Mouse (Mus musculus): ENCODE measurements around the gene Gpr143. TPM values are rescaled to one million over a fixed set of nuclear protein-coding genes. Genes with fewer than 3 reads are reported as not detected.
A peak's percentile ranks its signal among the peaks of the same experiment; 100 is the strongest.
"Not testable (repeated sequence)": the region's sequence is repeated elsewhere in the genome, so short reads cannot be mapped to it uniquely, and the experiment has no call there.

Gpr143 gene
- not detected for total RNA-seq (2022)

GRCm38 (mm10) chrX:152781720-152782403, at the start of gene Gpr143:
Gene Gpr143, plus strand, starts transcription at chrX:152781921.
- DNase-seq (ENCODE audit: low spot score), result no peak

GRCm38 (mm10) chrX:152735283-152735682, 46.4 kb upstream of the Gpr143 start:
- no peak for DNase-seq (ENCODE audit: low spot score)

GRCm38 (mm10) chrX:152738191-152738590, 43.5 kb upstream of the Gpr143 start:
- DNase-seq (ENCODE audit: low spot score), result no peak

- DNase-seq (ENCODE audit: low spot score), result no peak
These were observed 42.9 kb upstream of the Gpr143 start for GRCm38 (mm10) chrX:152738759-152739368.

- no peak for DNase-seq (ENCODE audit: low spot score)
These were observed 38.1 kb upstream of the Gpr143 start for GRCm38 (mm10) chrX:152743642-152744041.

- DNase-seq (ENCODE audit: low spot score), result no peak
These were observed 35.8 kb upstream of the Gpr143 start for GRCm38 (mm10) chrX:152745925-152746324.

GRCm38 (mm10) chrX:152755819-152756218, 25.9 kb upstream of the Gpr143 start:
- DNase-seq (ENCODE audit: low spot score), result no peak

- no peak for DNase-seq (ENCODE audit: low spot score)
These were observed 25.4 kb upstream of the Gpr143 start for GRCm38 (mm10) chrX:152756293-152756692.

- DNase-seq (ENCODE audit: low spot score), result no peak
These were observed 19.3 kb upstream of the Gpr143 start for GRCm38 (mm10) chrX:152762437-152762836.

- DNase-seq (ENCODE audit: low spot score), result no peak
These were observed 18.9 kb upstream of the Gpr143 start for GRCm38 (mm10) chrX:152762855-152763254.

- DNase-seq (ENCODE audit: low spot score), result no peak
These were observed 17.6 kb upstream of the Gpr143 start for GRCm38 (mm10) chrX:152764171-152764570.

- peak; percentile 3 for DNase-seq (ENCODE audit: low spot score)
These were observed 12.7 kb upstream of the Gpr143 start, which contains the start of gene Shroom2 for GRCm38 (mm10) chrX:152768891-152769599. Gene Shroom2, minus strand, starts transcription at chrX:152769465.

- DNase-seq (ENCODE audit: low spot score), result peak; percentile 22
These were observed 12.0 kb upstream of the Gpr143 start for GRCm38 (mm10) chrX:152769600-152770157.

- DNase-seq (ENCODE audit: low spot score), result no peak
These were observed 6.4 kb downstream of the Gpr143 start for GRCm38 (mm10) chrX:152788129-152788528.

GRCm38 (mm10) chrX:152788611-152789010, 6.9 kb downstream of the Gpr143 start:
- DNase-seq (ENCODE audit: low spot score), result no peak

GRCm38 (mm10) chrX:152805317-152805716, 23.6 kb downstream of the Gpr143 start:
- DNase-seq (ENCODE audit: low spot score), result no peak

GRCm38 (mm10) chrX:152813339-152813738, 31.6 kb downstream of the Gpr143 start:
- DNase-seq (ENCODE audit: low spot score), result no peak

GRCm38 (mm10) chrX:152818996-152819395, 37.3 kb downstream of the Gpr143 start:
- peak; percentile 1 for DNase-seq (ENCODE audit: low spot score)

- not testable (repeated sequence) for DNase-seq (ENCODE audit: low spot score)
These were observed 49.4 kb downstream of the Gpr143 start for GRCm38 (mm10) chrX:152831003-152831550.

- DNase-seq (ENCODE audit: low spot score), result peak; percentile 11
These were observed 53.2 kb downstream of the Gpr143 start for GRCm38 (mm10) chrX:152834940-152835339.

GRCm38 (mm10) chrX:152855076-152855772, 73.5 kb downstream of the Gpr143 start:
- DNase-seq (ENCODE audit: low spot score), result no peak
